Mouse (Mus musculus): ENCODE data around the gene B4galt2. TPM values are rescaled to one million over a fixed set of nuclear protein-coding genes. Genes with fewer than 3 reads are reported as not detected.

The B4galt2 gene
- total and polyA plus RNA-seq, 3 experiments, result 0.08 to 0.19 TPM; not detected in 1

- peaks cover 1 to 5% of the 10 kb centered on the region in 2 experiments; a peak in 1 of 4 replicates for H3K36me3 ChIP-seq (ENCODE audit: control insufficient read depth in 1 of 2, insufficient read depth in 2 of 2, low read length in 2 of 2)
- peaks cover 7% of the 10 kb centered on the region; the same call in 1 of the 2 replicates for H3K79me2 ChIP-seq (ENCODE audit: control insufficient read depth, insufficient read depth, low read length, poor library complexity)
- H3K9ac ChIP-seq (ENCODE audit: control insufficient read depth, low read depth, low read length, poor library complexity, severe bottlenecking), result no peak overlapping the region
- DNase-seq (ENCODE audit: low read depth, low spot score), result no peak
- H3K4me3 ChIP-seq (ENCODE audit: control insufficient read depth in 1 of 2, insufficient read depth in 1 of 2, low read depth in 2 of 2, low read length in 2 of 2), result no peak overlapping the region
- H3K4me1 ChIP-seq (ENCODE audit: control insufficient read depth in 1 of 2, insufficient read depth in 2 of 2, low read length in 2 of 2), result no peaks in the 10 kb centered on the region; a peak in 1 of 4 replicates
- TF ChIP-seq KAT2A (conservative IDR thresholded peaks at IDR 0.05; ENCODE audit: low read depth, low read length), result no peak
- TF ChIP-seq USF2 (IDR thresholded peaks at IDR 0.05; ENCODE audit: borderline replicate concordance in 1 of 2, insufficient read depth in 1 of 2, low read depth in 1 of 2, low read length in 2 of 2), result no peak
- TF ChIP-seq MYB (IDR thresholded peaks at IDR 0.05; ENCODE audit: low read depth, low read length), result no peak
- TF ChIP-seq EP300 (IDR thresholded peaks at IDR 0.05; ENCODE audit: low read depth in 1 of 2, low read length in 2 of 2), result no peak
- TF ChIP-seq MEF2A (IDR thresholded peaks at IDR 0.05; ENCODE audit: extremely low read depth, insufficient replicate concordance, low read depth, low read length, poor library complexity, severe bottlenecking), result no peak
- TF ChIP-seq HCFC1 (IDR thresholded peaks at IDR 0.05; ENCODE audit: low read depth, low read length), result no peak
- no peak for TF ChIP-seq BHLHE40 (IDR thresholded peaks at IDR 0.05; ENCODE audit: borderline replicate concordance, low read depth, low read length)
- no peak for TF ChIP-seq ZNF384 (IDR thresholded peaks at IDR 0.05; ENCODE audit: low read depth, low read length)
- no peak for TF ChIP-seq ELF1 (IDR thresholded peaks at IDR 0.05; ENCODE audit: low read depth, low read length)
- TF ChIP-seq MXI1 (IDR thresholded peaks at IDR 0.05; ENCODE audit: low read depth, low read length), result no peak
- no peak for TF ChIP-seq RAD21 (IDR thresholded peaks at IDR 0.05; ENCODE audit: low read depth, low read length)
- no peak for TF ChIP-seq POLR2AphosphoS5 (IDR thresholded peaks at IDR 0.05; ENCODE audit: borderline replicate concordance, low read depth, low read length)
- no peak for TF ChIP-seq GATA1 (IDR thresholded peaks at IDR 0.05; ENCODE audit: low read depth, low read length)
- TF ChIP-seq UBTF (IDR thresholded peaks at IDR 0.05; ENCODE audit: borderline replicate concordance, insufficient read depth, low read depth, low read length), result no peak
- TF ChIP-seq MAZ (IDR thresholded peaks at IDR 0.05; ENCODE audit: low read depth, low read length), result no peak
- TF ChIP-seq RCOR1 (IDR thresholded peaks at IDR 0.05; ENCODE audit: low read depth, low read length), result no peak
- TF ChIP-seq USF1 (IDR thresholded peaks at IDR 0.05; ENCODE audit: low read depth, low read length), result no peak
- no peak for TF ChIP-seq POLR2A (IDR thresholded peaks at IDR 0.05; ENCODE audit: control insufficient read depth in 1 of 2, insufficient read depth in 1 of 2, low read depth in 1 of 2, low read length in 2 of 2, poor library complexity in 1 of 2)
- no peak for TF ChIP-seq TCF12 (IDR thresholded peaks at IDR 0.05; ENCODE audit: low read depth, low read length)
- no peak for TF ChIP-seq NELFE (IDR thresholded peaks at IDR 0.05; ENCODE audit: low read depth, low read length)
- no peaks in the 10 kb centered on the region for H3K27me3 ChIP-seq (ENCODE audit: control insufficient read depth in 1 of 2, insufficient read depth in 2 of 2, low read length in 2 of 2)
- no peak overlapping the region for H3K27ac ChIP-seq (ENCODE audit: control insufficient read depth, low read depth, low read length)
- H3K9me3 ChIP-seq (replicated peaks; ENCODE audit: insufficient read depth, low read length), result no peaks in the 10 kb centered on the region
These were observed 22.9 kb upstream of the B4galt2 start for GRCm38 (mm10) chr4:117906196-117906595.

GRCm38 (mm10) chr4:117904761-117905160, 21.5 kb upstream of the B4galt2 start:
- no peaks in the 10 kb centered on the region for H3K9me3 ChIP-seq (replicated peaks; ENCODE audit: insufficient read depth, low read length)
- no peak overlapping the region for H3K27ac ChIP-seq (ENCODE audit: control insufficient read depth, low read depth, low read length)
- H3K4me3 ChIP-seq (ENCODE audit: control insufficient read depth in 1 of 2, insufficient read depth in 1 of 2, low read depth in 2 of 2, low read length in 2 of 2), result no peak overlapping the region
- H3K27me3 ChIP-seq (ENCODE audit: control insufficient read depth in 1 of 2, insufficient read depth in 2 of 2, low read length in 2 of 2), result no peaks in the 10 kb centered on the region
- H3K79me2 ChIP-seq (ENCODE audit: control insufficient read depth, insufficient read depth, low read length, poor library complexity), result 0 out of 2 replicates have a peak, but pooled peaks cover 1% of the 10 kb centered on the region
- TF ChIP-seq UBTF (IDR thresholded peaks at IDR 0.05; ENCODE audit: borderline replicate concordance, insufficient read depth, low read depth, low read length), result no peak
- TF ChIP-seq NELFE (IDR thresholded peaks at IDR 0.05; ENCODE audit: low read depth, low read length), result no peak
- no peak for TF ChIP-seq POLR2AphosphoS5 (IDR thresholded peaks at IDR 0.05; ENCODE audit: borderline replicate concordance, low read depth, low read length)
- no peak for TF ChIP-seq MYC (IDR thresholded peaks at IDR 0.05; ENCODE audit: low read depth, low read length)
- no peak for TF ChIP-seq ZMIZ1 (IDR thresholded peaks at IDR 0.05; ENCODE audit: low read depth, low read length)
- no peak for TF ChIP-seq MEF2A (IDR thresholded peaks at IDR 0.05; ENCODE audit: extremely low read depth, insufficient replicate concordance, low read depth, low read length, poor library complexity, severe bottlenecking)
- no peak for TF ChIP-seq KAT2A (conservative IDR thresholded peaks at IDR 0.05; ENCODE audit: low read depth, low read length)
- TF ChIP-seq NRF1 (IDR thresholded peaks at IDR 0.05; ENCODE audit: insufficient read depth, low read depth, low read length, poor library complexity, severe bottlenecking), result no peak
- no peak for TF ChIP-seq GABPA (IDR thresholded peaks at IDR 0.05; ENCODE audit: low read depth, low read length)
- TF ChIP-seq E2F4 (IDR thresholded peaks at IDR 0.05; ENCODE audit: borderline replicate concordance, low read depth, low read length), result no peak
- TF ChIP-seq SMC3 (IDR thresholded peaks at IDR 0.05; ENCODE audit: low read depth, low read length), result no peak
- peaks cover 0 to 5% of the 10 kb centered on the region in 2 experiments; a peak in 1 of 4 replicates for H3K36me3 ChIP-seq (ENCODE audit: control insufficient read depth in 1 of 2, insufficient read depth in 2 of 2, low read length in 2 of 2)
- H3K9ac ChIP-seq (ENCODE audit: control insufficient read depth, low read depth, low read length, poor library complexity, severe bottlenecking), result no peak overlapping the region
- no peaks in the 10 kb centered on the region; a peak in 1 of 4 replicates for H3K4me1 ChIP-seq (ENCODE audit: control insufficient read depth in 1 of 2, insufficient read depth in 2 of 2, low read length in 2 of 2)
- no peak for DNase-seq (ENCODE audit: low read depth, low spot score)
